Mouse (Mus musculus): ENCODE results near the gene Sart1. TPM values are rescaled to one million over a fixed set of nuclear protein-coding genes. Genes with fewer than 3 reads are reported as not detected.

The Sart1 gene
- polyA plus RNA-seq, 2 experiments: 66.4 to 67.1 TPM

GRCm38 (mm10) chr19:5334741-5335140 lies 53.8 kb downstream of the Sart1 start:
- ATAC-seq (ENCODE audit: low FRiP score, low read depth) (no peak), DNase-seq (ENCODE audit: low spot score) (no peak)
- Histone ChIP-seq H3K4me2 (replicated peaks; ENCODE audit: low read depth, low read length, severe bottlenecking) (no peak overlapping the region), H3K9ac (ENCODE audit: low read depth, low read length, severe bottlenecking) (no peak overlapping the region), H3K27me3 (ENCODE audit: control insufficient read depth, insufficient read depth, low read length) (no peaks in the 10 kb centered on the region), H3K27ac (replicated peaks; ENCODE audit: low read depth, low read length) (no peak overlapping the region), H3K4me1 (ENCODE audit: control insufficient read depth, insufficient read depth, low read length) (no peaks in the 10 kb centered on the region), H3K36me3 (ENCODE audit: control insufficient read depth, insufficient read depth, low read length) (no peaks in the 10 kb centered on the region), H3K9me3 (ENCODE audit: control insufficient read depth, low read length) (no peaks in the 10 kb centered on the region), H3K4me3 (replicated peaks; ENCODE audit: low read length) (no peak overlapping the region)
- WGBS: 75% methylated on average over 5 of the region's 5 CpGs
- TF ChIP-seq POLR2A (IDR thresholded peaks at IDR 0.05; ENCODE audit: borderline replicate concordance, extremely low read depth, insufficient read depth, insufficient read length): no peak

- ATAC-seq (ENCODE audit: low FRiP score, low read depth) (no peak), DNase-seq (ENCODE audit: low spot score) (no peak)
- Histone ChIP-seq H3K27ac (replicated peaks; ENCODE audit: low read depth, low read length) (no peak overlapping the region), H3K4me2 (replicated peaks; ENCODE audit: low read depth, low read length, severe bottlenecking) (no peak overlapping the region), H3K9ac (ENCODE audit: low read depth, low read length, severe bottlenecking) (no peak overlapping the region), H3K9me3 (ENCODE audit: control insufficient read depth, low read length) (no peaks in the 10 kb centered on the region), H3K36me3 (ENCODE audit: control insufficient read depth, insufficient read depth, low read length) (no peaks in the 10 kb centered on the region), H3K27me3 (ENCODE audit: control insufficient read depth, insufficient read depth, low read length) (no peaks in the 10 kb centered on the region), H3K4me1 (ENCODE audit: control insufficient read depth, insufficient read depth, low read length) (no peaks in the 10 kb centered on the region), H3K4me3 (replicated peaks; ENCODE audit: low read length) (no peak overlapping the region)
- WGBS: 71% methylated on average over 19 of the region's 19 CpGs
- TF ChIP-seq POLR2A (IDR thresholded peaks at IDR 0.05; ENCODE audit: borderline replicate concordance, extremely low read depth, insufficient read depth, insufficient read length): no peak
These were observed 60.5 kb downstream of the Sart1 start for GRCm38 (mm10) chr19:5327970-5328369.

Other genes with a start within 250 kb of the Sart1 start
- gene Pacs1, start 115.6 kb downstream of the Sart1 start, polyA plus RNA-seq (2012; rRNA removed): 42.0 and 53.7 TPM in 2 replicates
- 30.7 and 33.1 TPM in 2 replicates for gene Pacs1, start 115.6 kb downstream of the Sart1 start, polyA plus RNA-seq (2014; fragmentation: Nextera tagmentation; extraction: Ambion mirVana)
- 173 and 174 TPM in 2 replicates for gene Sf3b2, start 93.2 kb downstream of the Sart1 start, polyA plus RNA-seq (2012; rRNA removed)
- gene Sf3b2, start 93.2 kb downstream of the Sart1 start, polyA plus RNA-seq (2014; fragmentation: Nextera tagmentation; extraction: Ambion mirVana): 289 and 335 TPM in 2 replicates
- gene Gal3st3, start 90.4 kb downstream of the Sart1 start, polyA plus RNA-seq (2012; rRNA removed): 7.1 and 10.8 TPM in 2 replicates
- gene Gal3st3, start 90.4 kb downstream of the Sart1 start, polyA plus RNA-seq (2014; fragmentation: Nextera tagmentation; extraction: Ambion mirVana): 5.0 and 7.4 TPM in 2 replicates
- gene Catsper1, start 53.0 kb downstream of the Sart1 start, polyA plus RNA-seq (2012; rRNA removed): not detected in 2 replicates
- gene Catsper1, start 53.0 kb downstream of the Sart1 start, polyA plus RNA-seq (2014; fragmentation: Nextera tagmentation; extraction: Ambion mirVana): not detected in 2 replicates
- 1.6 and 3.0 TPM in 2 replicates for gene Cst6, start 39.1 kb downstream of the Sart1 start, polyA plus RNA-seq (2012; rRNA removed)
- gene Cst6, start 39.1 kb downstream of the Sart1 start, polyA plus RNA-seq (2014; fragmentation: Nextera tagmentation; extraction: Ambion mirVana): 4.6 and 8.5 TPM in 2 replicates
- 39.4 and 41.8 TPM in 2 replicates for gene Eif1ad, start 22.0 kb downstream of the Sart1 start, polyA plus RNA-seq (2012; rRNA removed)
- 43.5 and 43.7 TPM in 2 replicates for gene Eif1ad, start 22.0 kb downstream of the Sart1 start, polyA plus RNA-seq (2014; fragmentation: Nextera tagmentation; extraction: Ambion mirVana)
- gene Banf1, start 21.5 kb downstream of the Sart1 start, polyA plus RNA-seq (2012; rRNA removed): 222 and 265 TPM in 2 replicates
- gene Banf1, start 21.5 kb downstream of the Sart1 start, polyA plus RNA-seq (2014; fragmentation: Nextera tagmentation; extraction: Ambion mirVana): 411 and 420 TPM in 2 replicates
- gene Tsga10ip, start 13.8 kb upstream of the Sart1 start, polyA plus RNA-seq (2012; rRNA removed): 0.13 and 0.14 TPM in 2 replicates
- gene Tsga10ip, start 13.8 kb upstream of the Sart1 start, polyA plus RNA-seq (2014; fragmentation: Nextera tagmentation; extraction: Ambion mirVana): 0.18 TPM in 1 of 2 replicates, not detected in the other
- 163 and 236 TPM in 2 replicates for gene Drap1, start 36.3 kb upstream of the Sart1 start, polyA plus RNA-seq (2012; rRNA removed)
- 219 and 233 TPM in 2 replicates for gene Drap1, start 36.3 kb upstream of the Sart1 start, polyA plus RNA-seq (2014; fragmentation: Nextera tagmentation; extraction: Ambion mirVana)
- 97.5 and 132 TPM in 2 replicates for gene AI837181, start 36.4 kb upstream of the Sart1 start, polyA plus RNA-seq (2012; rRNA removed)
- 57.1 and 61.9 TPM in 2 replicates for gene AI837181, start 36.4 kb upstream of the Sart1 start, polyA plus RNA-seq (2014; fragmentation: Nextera tagmentation; extraction: Ambion mirVana)
- gene Fosl1, start 58.8 kb upstream of the Sart1 start, polyA plus RNA-seq (2012; rRNA removed): 0.06 and 0.09 TPM in 2 replicates
- gene Fosl1, start 58.8 kb upstream of the Sart1 start, polyA plus RNA-seq (2014; fragmentation: Nextera tagmentation; extraction: Ambion mirVana): not detected in 2 replicates
- gene Ccdc85b, start 69.2 kb upstream of the Sart1 start, polyA plus RNA-seq (2012; rRNA removed): 6.6 and 6.9 TPM in 2 replicates
- gene Ccdc85b, start 69.2 kb upstream of the Sart1 start, polyA plus RNA-seq (2014; fragmentation: Nextera tagmentation; extraction: Ambion mirVana): 6.5 and 7.0 TPM in 2 replicates
- gene Fibp, start 71.9 kb upstream of the Sart1 start, polyA plus RNA-seq (2012; rRNA removed): 139 and 171 TPM in 2 replicates
- gene Fibp, start 71.9 kb upstream of the Sart1 start, polyA plus RNA-seq (2014; fragmentation: Nextera tagmentation; extraction: Ambion mirVana): 113 and 118 TPM in 2 replicates
- 0.33 and 0.56 TPM in 2 replicates for gene Ctsw, start 79.8 kb upstream of the Sart1 start, polyA plus RNA-seq (2012; rRNA removed)
- gene Ctsw, start 79.8 kb upstream of the Sart1 start, polyA plus RNA-seq (2014; fragmentation: Nextera tagmentation; extraction: Ambion mirVana): 0.96 and 1.2 TPM in 2 replicates
- 239 and 314 TPM in 2 replicates for gene Efemp2, start 85.3 kb upstream of the Sart1 start, polyA plus RNA-seq (2012; rRNA removed)
- gene Efemp2, start 85.3 kb upstream of the Sart1 start, polyA plus RNA-seq (2014; fragmentation: Nextera tagmentation; extraction: Ambion mirVana): 193 and 202 TPM in 2 replicates
- gene Mus81, start 99.7 kb upstream of the Sart1 start, polyA plus RNA-seq (2012; rRNA removed): 40.8 and 53.5 TPM in 2 replicates
- 33.9 and 38.7 TPM in 2 replicates for gene Mus81, start 99.7 kb upstream of the Sart1 start, polyA plus RNA-seq (2014; fragmentation: Nextera tagmentation; extraction: Ambion mirVana)
- gene Cfl1, start 101.8 kb upstream of the Sart1 start, polyA plus RNA-seq (2012; rRNA removed): 913 and 966 TPM in 2 replicates
- gene Cfl1, start 101.8 kb upstream of the Sart1 start, polyA plus RNA-seq (2014; fragmentation: Nextera tagmentation; extraction: Ambion mirVana): 2,572 and 2,655 TPM in 2 replicates
- gene 1700020D05Rik, start 115.1 kb upstream of the Sart1 start, polyA plus RNA-seq (2012; rRNA removed): 2.4 and 3.1 TPM in 2 replicates
- not detected in 2 replicates for gene 1700020D05Rik, start 115.1 kb upstream of the Sart1 start, polyA plus RNA-seq (2014; fragmentation: Nextera tagmentation; extraction: Ambion mirVana)
- gene Snx32, start 121.8 kb upstream of the Sart1 start, polyA plus RNA-seq (2012; rRNA removed): 23.6 and 26.0 TPM in 2 replicates
- 9.6 and 10.5 TPM in 2 replicates for gene Snx32, start 121.8 kb upstream of the Sart1 start, polyA plus RNA-seq (2014; fragmentation: Nextera tagmentation; extraction: Ambion mirVana)
- 5.6 and 7.2 TPM in 2 replicates for gene Ovol1, start 171.9 kb upstream of the Sart1 start, polyA plus RNA-seq (2012; rRNA removed)
- gene Ovol1, start 171.9 kb upstream of the Sart1 start, polyA plus RNA-seq (2014; fragmentation: Nextera tagmentation; extraction: Ambion mirVana): 9.9 and 12.8 TPM in 2 replicates
- 2.6 and 3.5 TPM in 2 replicates for gene Ap5b1, start 179.3 kb upstream of the Sart1 start, polyA plus RNA-seq (2012; rRNA removed)
- 3.1 and 3.7 TPM in 2 replicates for gene Ap5b1, start 179.3 kb upstream of the Sart1 start, polyA plus RNA-seq (2014; fragmentation: Nextera tagmentation; extraction: Ambion mirVana)
- gene Rnaseh2c, start 213.2 kb upstream of the Sart1 start, polyA plus RNA-seq (2012; rRNA removed): 101 and 103 TPM in 2 replicates
- gene Rnaseh2c, start 213.2 kb upstream of the Sart1 start, polyA plus RNA-seq (2014; fragmentation: Nextera tagmentation; extraction: Ambion mirVana): 95.5 and 107 TPM in 2 replicates
- 115 and 127 TPM in 2 replicates for gene Kat5, start 221.5 kb upstream of the Sart1 start, polyA plus RNA-seq (2012; rRNA removed)
- gene Kat5, start 221.5 kb upstream of the Sart1 start, polyA plus RNA-seq (2014; fragmentation: Nextera tagmentation; extraction: Ambion mirVana): 27.4 and 34.6 TPM in 2 replicates
- gene Rela, start 248.8 kb upstream of the Sart1 start, polyA plus RNA-seq (2012; rRNA removed): 59.8 and 88.7 TPM in 2 replicates
- gene Rela, start 248.8 kb upstream of the Sart1 start, polyA plus RNA-seq (2014; fragmentation: Nextera tagmentation; extraction: Ambion mirVana): 54.8 and 57.2 TPM in 2 replicates